Mouse (Mus musculus) central nervous system, embryonic 14 days (tissue): ENCODE results near the gene Mcrip1. TPM values are rescaled to one million over a fixed set of nuclear protein-coding genes. Genes with fewer than 3 reads are reported as not detected.

Experiments
- polyA plus RNA-seq: library from polyadenylated mRNA; depleted of rRNA; stranded (reverse); fragments of >200 nt; gene quantifications from 2 replicates; pipeline ENCODE4 v1.2.3, GENCODE M21; 2012; rRNA removed

The Mcrip1 gene
- 208 and 216 TPM in 2 replicates for polyA plus RNA-seq

GRCm38 (mm10) chr11:120549168-120549945, at the start of gene Mcrip1:
TSS of gene Mcrip1 (minus strand) at chr11:120549727.

GRCm38 (mm10) chr11:120598283-120598989, 48.9 kb upstream of the Mcrip1 start, which contains the start of the genes Alyref and Anapc11:
TSS of gene Alyref (minus strand) at chr11:120598365.
TSS of gene Anapc11 (plus strand) at chr11:120598421.

GRCm38 (mm10) chr11:120581490-120582267, 32.2 kb upstream of the Mcrip1 start, which contains the start of gene Arhgdia:
TSS of gene Arhgdia (minus strand) at chr11:120581624.

GRCm38 (mm10) chr11:120572752-120573584, 23.4 kb upstream of the Mcrip1 start, which contains the start of gene P4hb:
TSS of gene P4hb (minus strand) at chr11:120573253.

GRCm38 (mm10) chr11:120550810-120551440, 1.4 kb upstream of the Mcrip1 start, which contains the start of gene Ppp1r27:
TSS of gene Ppp1r27 (minus strand) at chr11:120551132.

GRCm38 (mm10) chr11:120530085-120530964, 19.2 kb downstream of the Mcrip1 start, which contains the start of gene Gcgr:
TSS of gene Gcgr (plus strand) at chr11:120530699.

Other genes with a start within 250 kb of the Mcrip1 start
- gene Actg1, start 201.2 kb downstream of the Mcrip1 start, polyA plus RNA-seq: 1,737 and 2,132 TPM in 2 replicates
- 0.54 and 0.64 TPM in 2 replicates for gene Fscn2, start 188.2 kb downstream of the Mcrip1 start, polyA plus RNA-seq
- gene Faap100, start 171.0 kb downstream of the Mcrip1 start, polyA plus RNA-seq: 84.8 and 87.8 TPM in 2 replicates
- 49.9 and 50.5 TPM in 2 replicates for gene Nploc4, start 112.0 kb downstream of the Mcrip1 start, polyA plus RNA-seq
- 0.14 TPM in 1 of 2 replicates, not detected in the other for gene Tspan10, start 107.1 kb downstream of the Mcrip1 start, polyA plus RNA-seq
- gene Pde6g, start 96.2 kb downstream of the Mcrip1 start, polyA plus RNA-seq: 0.29 and 0.44 TPM in 2 replicates
- 8.3 and 9.0 TPM in 2 replicates for gene Oxld1, start 91.7 kb downstream of the Mcrip1 start, polyA plus RNA-seq
- 34.1 and 34.7 TPM in 2 replicates for gene Ccdc137, start 91.6 kb downstream of the Mcrip1 start, polyA plus RNA-seq
- gene Arl16, start 82.1 kb downstream of the Mcrip1 start, polyA plus RNA-seq: 40.3 and 40.8 TPM in 2 replicates
- 101 and 106 TPM in 2 replicates for gene Mrpl12, start 65.1 kb downstream of the Mcrip1 start, polyA plus RNA-seq
- 42.9 and 47.1 TPM in 2 replicates for gene Slc25a10, start 57.9 kb downstream of the Mcrip1 start, polyA plus RNA-seq
- 0.25 and 1.1 TPM in 2 replicates for gene Gcgr, start 19.0 kb downstream of the Mcrip1 start, polyA plus RNA-seq
- gene Ppp1r27, start 1.4 kb upstream of the Mcrip1 start, polyA plus RNA-seq: 0.59 TPM in 1 of 2 replicates, not detected in the other
- gene P4hb, start 23.5 kb upstream of the Mcrip1 start, polyA plus RNA-seq: 209 and 309 TPM in 2 replicates
- 455 and 517 TPM in 2 replicates for gene Arhgdia, start 31.9 kb upstream of the Mcrip1 start, polyA plus RNA-seq
- gene Alyref, start 48.6 kb upstream of the Mcrip1 start, polyA plus RNA-seq: 136 and 151 TPM in 2 replicates
- 168 and 170 TPM in 2 replicates for gene Anapc11, start 48.7 kb upstream of the Mcrip1 start, polyA plus RNA-seq
- 0.73 and 1.2 TPM in 2 replicates for gene Npb, start 58.8 kb upstream of the Mcrip1 start, polyA plus RNA-seq
- gene Pcyt2, start 68.2 kb upstream of the Mcrip1 start, polyA plus RNA-seq: 272 and 279 TPM in 2 replicates
- 74.5 and 74.8 TPM in 2 replicates for gene Sirt7, start 75.5 kb upstream of the Mcrip1 start, polyA plus RNA-seq
- 52.3 and 57.4 TPM in 2 replicates for gene Mafg, start 83.9 kb upstream of the Mcrip1 start, polyA plus RNA-seq
- 22.8 and 29.0 TPM in 2 replicates for gene Pycr1, start 94.0 kb upstream of the Mcrip1 start, polyA plus RNA-seq
- gene Myadml2, start 98.4 kb upstream of the Mcrip1 start, polyA plus RNA-seq: 0.11 and 0.58 TPM in 2 replicates
- gene Notum, start 111.4 kb upstream of the Mcrip1 start, polyA plus RNA-seq: 1.9 and 3.2 TPM in 2 replicates
- 88.0 and 94.4 TPM in 2 replicates for gene Aspscr1, start 123.2 kb upstream of the Mcrip1 start, polyA plus RNA-seq
- gene Cenpx, start 164.0 kb upstream of the Mcrip1 start, polyA plus RNA-seq: 71.4 and 77.3 TPM in 2 replicates
- gene Lrrc45, start 164.2 kb upstream of the Mcrip1 start, polyA plus RNA-seq: 125 and 127 TPM in 2 replicates
- gene Rac3, start 171.7 kb upstream of the Mcrip1 start, polyA plus RNA-seq: 346 and 390 TPM in 2 replicates
- 11.1 and 11.3 TPM in 2 replicates for gene Dcxr, start 177.6 kb upstream of the Mcrip1 start, polyA plus RNA-seq
- 0.57 and 5.7 TPM in 2 replicates for gene Cbr2, start 182.4 kb upstream of the Mcrip1 start, polyA plus RNA-seq
- gene Hmga1b, start 213.1 kb upstream of the Mcrip1 start, polyA plus RNA-seq: 1.6 and 1.7 TPM in 2 replicates
- 103 and 114 TPM in 2 replicates for gene Rfng, start 234.5 kb upstream of the Mcrip1 start, polyA plus RNA-seq
- 278 and 290 TPM in 2 replicates for gene Gps1, start 234.5 kb upstream of the Mcrip1 start, polyA plus RNA-seq
- 48.0 and 49.8 TPM in 2 replicates for gene Dus1l, start 246.7 kb upstream of the Mcrip1 start, polyA plus RNA-seq